Mouse (Mus musculus): ENCODE data around the gene Cep57l1.
"Not testable (repeated sequence)": the region's sequence is repeated elsewhere in the genome, so short reads cannot be mapped to it uniquely, and the experiment has no call there.

Cep57l1 gene

GRCm38 (mm10) chr10:41809771-41810563, at the start of gene Cep57l1, which contains the start of gene Sesn1:
Gene Cep57l1, minus strand, starts transcription at chr10:41809871.
Gene Sesn1, plus strand, starts transcription at chr10:41809935.
- peak; percentile 88 for DNase-seq (ENCODE audit: low spot score)

GRCm38 (mm10) chr10:41848721-41849120, 39.0 kb upstream of the Cep57l1 start:
- DNase-seq (ENCODE audit: low spot score), result peak; percentile 22

- DNase-seq (ENCODE audit: low spot score), result no peak
Measured at GRCm38 (mm10) chr10:41847737-41848136, 38.1 kb upstream of the Cep57l1 start.

GRCm38 (mm10) chr10:41838911-41839310, 29.2 kb upstream of the Cep57l1 start:
- no peak for DNase-seq (ENCODE audit: low spot score)

- DNase-seq (ENCODE audit: low spot score), result no peak
Measured at GRCm38 (mm10) chr10:41834131-41834530, 24.5 kb upstream of the Cep57l1 start.

GRCm38 (mm10) chr10:41832191-41832590, 22.5 kb upstream of the Cep57l1 start:
- no peak for DNase-seq (ENCODE audit: low spot score)

- peak; percentile 62 for DNase-seq (ENCODE audit: low spot score)
Measured at GRCm38 (mm10) chr10:41830851-41831522, 21.3 kb upstream of the Cep57l1 start.

GRCm38 (mm10) chr10:41830445-41830844, 20.8 kb upstream of the Cep57l1 start:
- DNase-seq (ENCODE audit: low spot score), result no peak

- DNase-seq (ENCODE audit: low spot score), result no peak
Measured at GRCm38 (mm10) chr10:41829980-41830379, 20.3 kb upstream of the Cep57l1 start.

GRCm38 (mm10) chr10:41829191-41829590, 19.5 kb upstream of the Cep57l1 start:
- DNase-seq (ENCODE audit: low spot score), result no peak

GRCm38 (mm10) chr10:41827784-41828183, 18.1 kb upstream of the Cep57l1 start:
- DNase-seq (ENCODE audit: low spot score), result no peak

GRCm38 (mm10) chr10:41826526-41827116, 16.9 kb upstream of the Cep57l1 start:
- DNase-seq (ENCODE audit: low spot score), result no peak

- no peak for DNase-seq (ENCODE audit: low spot score)
Measured at GRCm38 (mm10) chr10:41825996-41826395, 16.3 kb upstream of the Cep57l1 start.

- no peak for DNase-seq (ENCODE audit: low spot score)
Measured at GRCm38 (mm10) chr10:41825041-41825440, 15.4 kb upstream of the Cep57l1 start.

- DNase-seq (ENCODE audit: low spot score), result no peak
Measured at GRCm38 (mm10) chr10:41823916-41824315, 14.2 kb upstream of the Cep57l1 start.

- DNase-seq (ENCODE audit: low spot score), result not testable (repeated sequence)
Measured at GRCm38 (mm10) chr10:41823282-41823675, 13.6 kb upstream of the Cep57l1 start.

- no peak for DNase-seq (ENCODE audit: low spot score)
Measured at GRCm38 (mm10) chr10:41822573-41823281, 13.1 kb upstream of the Cep57l1 start.

GRCm38 (mm10) chr10:41821171-41821570, 11.5 kb upstream of the Cep57l1 start:
- no peak for DNase-seq (ENCODE audit: low spot score)

GRCm38 (mm10) chr10:41820401-41820800, 10.7 kb upstream of the Cep57l1 start:
- DNase-seq (ENCODE audit: low spot score), result no peak

GRCm38 (mm10) chr10:41819307-41819706, 9.6 kb upstream of the Cep57l1 start:
- DNase-seq (ENCODE audit: low spot score), result no peak

GRCm38 (mm10) chr10:41818733-41819070, 9.0 kb upstream of the Cep57l1 start:
- DNase-seq (ENCODE audit: low spot score), result not testable (repeated sequence)

GRCm38 (mm10) chr10:41818036-41818732, 8.5 kb upstream of the Cep57l1 start:
- no peak for DNase-seq (ENCODE audit: low spot score)

Data from c-Kit-positive CD71-positive TER-119-positive erythroid progenitor cells, embryonic 14.5 days (primary cell).